Mouse (Mus musculus) MEL (cell line): ENCODE results near the gene Serinc2. TPM values are rescaled to one million over a fixed set of nuclear protein-coding genes. Genes with fewer than 3 reads are reported as not detected.

Experiments used
- DNase-seq: peaks from one replicate; pipeline ENCODE4 v3.0.0; 2011; ENCODE audit warnings: low read depth, low spot score
- H3K27ac ChIP-seq: 2 replicates; pipeline ENCODE4 v1.5.1; 2012; ENCODE audit warnings: low read depth, mild to moderate bottlenecking, control low read depth, low read length, moderate library complexity; ENCODE audit not compliant: control insufficient read depth
- H3K27me3 ChIP-seq, 2 experiments: fragments of 150-350 bp in 1 of 2; sonication (generic) in 1 of 2; 2 replicates each; pipeline ENCODE4 v1.6.1; 2012; ENCODE audit warnings: low read length in 2 of 2, mild to moderate bottlenecking in 2 of 2, improper control_type of control experiment in 1 of 2, moderate library complexity in 1 of 2; ENCODE audit not compliant: insufficient read depth in 2 of 2, control insufficient read depth in 1 of 2
- H3K36me3 ChIP-seq, 2 experiments: 2 replicates each; pipeline ENCODE4 v1.6.1; 2012 to 2014; ENCODE audit warnings: low read length in 2 of 2, improper control_type of control experiment in 1 of 2, inconsistent platforms in 1 of 2, mild to moderate bottlenecking in 1 of 2; ENCODE audit not compliant: insufficient read depth in 2 of 2, control insufficient read depth in 1 of 2
- H3K4me1 ChIP-seq, 2 experiments: fragments of 150-350 bp in 1 of 2; sonication (generic) in 1 of 2; 2 replicates each; pipeline ENCODE4 v1.6.1; 2012; ENCODE audit warnings: low read length in 2 of 2, improper control_type of control experiment in 1 of 2, mild to moderate bottlenecking in 1 of 2; ENCODE audit not compliant: insufficient read depth in 2 of 2, control insufficient read depth in 1 of 2
- H3K4me3 ChIP-seq, 2 experiments: fragments of 150-350 bp in 1 of 2; sonication (generic) in 1 of 2; 2 replicates each; pipeline ENCODE4 v1.5.1; 2012; ENCODE audit warnings: low read depth in 2 of 2, low read length in 2 of 2, mild to moderate bottlenecking in 2 of 2, moderate library complexity in 2 of 2, control low read depth in 1 of 2, improper control_type of control experiment in 1 of 2; ENCODE audit not compliant: control insufficient read depth in 1 of 2, insufficient read depth in 1 of 2
- H3K79me2 ChIP-seq: 2 replicates; pipeline ENCODE4 v1.6.1; 2012; ENCODE audit warnings: mild to moderate bottlenecking, low read length, moderate library complexity; ENCODE audit not compliant: control insufficient read depth, poor library complexity, insufficient read depth
- H3K9ac ChIP-seq: 2 replicates; pipeline ENCODE4 v1.6.1; 2012; ENCODE audit warnings: low read depth, mild to moderate bottlenecking, control low read depth, low read length, moderate library complexity; ENCODE audit not compliant: control insufficient read depth, poor library complexity, severe bottlenecking
- H3K9me3 ChIP-seq: fragments of 150-350 bp; sonication (generic); replicated peaks from 2 replicates; pipeline ENCODE4 v1.6.1; 2012; ENCODE audit warnings: mild to moderate bottlenecking, low read length, improper control_type of control experiment, moderate library complexity; ENCODE audit not compliant: insufficient read depth
- CHD1 ChIP-seq: IDR thresholded peaks from 2 replicates; pipeline ENCODE4 v1.6.1; 2012; ENCODE audit warnings: low read depth, mild to moderate bottlenecking, inconsistent platforms, low read length, improper control_type of control experiment
- CHD2 ChIP-seq: IDR thresholded peaks from 2 replicates; pipeline ENCODE4 v1.6.1; 2011; ENCODE audit warnings: low read length, improper control_type of control experiment
- CTCF ChIP-seq, 3 experiments: IDR thresholded peaks in 2 of 3; conservative IDR thresholded peaks in 1 of 3; 2 replicates each; pipeline ENCODE4 v1.5.1; 2011 to 2012; ENCODE audit warnings: low read length in 3 of 3, low read depth in 2 of 3, mild to moderate bottlenecking in 2 of 3, improper control_type of control experiment in 1 of 3, inconsistent platforms in 1 of 3, mixed read lengths in 1 of 3, moderate library complexity in 1 of 3; ENCODE audit not compliant: control insufficient read depth in 1 of 3, insufficient read depth in 1 of 3, poor library complexity in 1 of 3, severe bottlenecking in 1 of 3
- E2F4 ChIP-seq: IDR thresholded peaks from 2 replicates; pipeline ENCODE4 v1.6.1; 2011; ENCODE audit warnings: low read depth, low read length, improper control_type of control experiment, borderline replicate concordance
- ELF1 ChIP-seq: IDR thresholded peaks from 2 replicates; pipeline ENCODE4 v1.6.1; 2014; ENCODE audit warnings: low read depth, mild to moderate bottlenecking, inconsistent platforms, low read length, improper control_type of control experiment, moderate library complexity
- GABPA ChIP-seq: IDR thresholded peaks from 2 replicates; pipeline ENCODE4 v1.6.1; 2012; ENCODE audit warnings: low read depth, mild to moderate bottlenecking, inconsistent platforms, low read length, improper control_type of control experiment, moderate library complexity
- HCFC1 ChIP-seq: IDR thresholded peaks from 2 replicates; pipeline ENCODE4 v1.6.1; 2012; ENCODE audit warnings: low read depth, mild to moderate bottlenecking, inconsistent platforms, low read length, improper control_type of control experiment, moderate library complexity
- JUND ChIP-seq: IDR thresholded peaks from 2 replicates; pipeline ENCODE4 v1.6.1; 2011; ENCODE audit warnings: low read depth, mild to moderate bottlenecking, improper control_type of control experiment, low read length
- MAX ChIP-seq: IDR thresholded peaks from 2 replicates; pipeline ENCODE4 v1.6.1; 2011; ENCODE audit warnings: low read length, improper control_type of control experiment
- MEF2A ChIP-seq: IDR thresholded peaks from 2 replicates; pipeline ENCODE4 v1.6.1; 2014; ENCODE audit warnings: low read depth, mild to moderate bottlenecking, inconsistent platforms, low read length, improper control_type of control experiment; ENCODE audit not compliant: poor library complexity, insufficient replicate concordance, severe bottlenecking; ENCODE audit errors: extremely low read depth
- MXI1 ChIP-seq: IDR thresholded peaks from 2 replicates; pipeline ENCODE4 v1.6.1; 2011; ENCODE audit warnings: mild to moderate bottlenecking, low read depth, low read length, improper control_type of control experiment
- MYB ChIP-seq: IDR thresholded peaks from 2 replicates; pipeline ENCODE4 v1.6.1; 2011; ENCODE audit warnings: mild to moderate bottlenecking, low read depth, low read length, improper control_type of control experiment
- MYC ChIP-seq: IDR thresholded peaks from 2 replicates; pipeline ENCODE4 v1.6.1; 2011; ENCODE audit warnings: low read depth, mild to moderate bottlenecking, low read length, improper control_type of control experiment, moderate library complexity
- NELFE ChIP-seq: IDR thresholded peaks from 2 replicates; pipeline ENCODE4 v1.6.1; 2011; ENCODE audit warnings: low read depth, low read length, improper control_type of control experiment
- NRF1 ChIP-seq: IDR thresholded peaks from 2 replicates; pipeline ENCODE4 v1.6.1; 2014; ENCODE audit warnings: low read depth, mild to moderate bottlenecking, inconsistent platforms, low read length, improper control_type of control experiment, moderate library complexity; ENCODE audit not compliant: poor library complexity, insufficient read depth, severe bottlenecking
- POLR2A ChIP-seq, 2 experiments: IDR thresholded peaks; 2 replicates each; pipeline ENCODE4 v1.6.1; 2011 to 2012; ENCODE audit warnings: low read length in 2 of 2, mild to moderate bottlenecking in 2 of 2, control low read depth in 1 of 2, improper control_type of control experiment in 1 of 2, low read depth in 1 of 2, moderate library complexity in 1 of 2; ENCODE audit not compliant: control insufficient read depth in 1 of 2, insufficient read depth in 1 of 2, poor library complexity in 1 of 2
- POLR2AphosphoS2 ChIP-seq: IDR thresholded peaks from 2 replicates; pipeline ENCODE4 v1.6.1; 2011; ENCODE audit warnings: low read length, improper control_type of control experiment
- POLR2AphosphoS5 ChIP-seq: IDR thresholded peaks from 2 replicates; pipeline ENCODE4 v1.6.1; 2012; ENCODE audit warnings: low read depth, borderline replicate concordance, mild to moderate bottlenecking, inconsistent platforms, low read length, moderate library complexity, mixed read lengths
- RAD21 ChIP-seq: IDR thresholded peaks from 2 replicates; pipeline ENCODE4 v1.6.1; 2011; ENCODE audit warnings: mild to moderate bottlenecking, low read depth, low read length, improper control_type of control experiment
- SIN3A ChIP-seq: IDR thresholded peaks from 2 replicates; pipeline ENCODE4 v1.6.1; 2012; ENCODE audit warnings: low read length, improper control_type of control experiment, inconsistent platforms
- SMC3 ChIP-seq: IDR thresholded peaks from 2 replicates; pipeline ENCODE4 v1.6.1; 2011; ENCODE audit warnings: low read depth, low read length, improper control_type of control experiment
- TAL1 ChIP-seq: IDR thresholded peaks from 2 replicates; pipeline ENCODE4 v1.6.1; 2012; ENCODE audit warnings: mild to moderate bottlenecking, inconsistent platforms, low read length, moderate library complexity, mixed read lengths
- TCF12 ChIP-seq: IDR thresholded peaks from 2 replicates; pipeline ENCODE4 v1.6.1; 2014; ENCODE audit warnings: low read depth, mild to moderate bottlenecking, inconsistent platforms, low read length, improper control_type of control experiment, moderate library complexity
- USF1 ChIP-seq: IDR thresholded peaks from 2 replicates; pipeline ENCODE4 v1.6.1; 2014; ENCODE audit warnings: low read depth, mild to moderate bottlenecking, inconsistent platforms, low read length, improper control_type of control experiment, moderate library complexity
- ZC3H11A ChIP-seq: IDR thresholded peaks from 2 replicates; pipeline ENCODE4 v1.6.1; 2012; ENCODE audit warnings: low read depth, mild to moderate bottlenecking, inconsistent platforms, low read length, improper control_type of control experiment
- ZKSCAN1 ChIP-seq: IDR thresholded peaks from 2 replicates; pipeline ENCODE4 v1.6.1; 2012; ENCODE audit warnings: low read depth, mild to moderate bottlenecking, inconsistent platforms, low read length, improper control_type of control experiment, moderate library complexity
- polyA plus RNA-seq, 2 experiments: library from polyadenylated mRNA; stranded (reverse) in 1 of 2; unstranded in 1 of 2; fragments of >175 nt in 1 of 2; fragments of >200 nt in 1 of 2; gene quantifications; 2 replicates each; pipeline versions ENCODE4 v1.2.1 to v1.2.4; 2012; ENCODE audit warnings: low replicate concordance in 2 of 2, low read depth in 1 of 2; ENCODE audit not compliant: insufficient read length in 2 of 2, insufficient read depth in 1 of 2, missing spikeins in 1 of 2
- total RNA-seq: library from RNA; depleted of rRNA; stranded (reverse); fragments of 300-350 nt; gene quantifications from 2 replicates; pipeline ENCODE4 v1.2.3, GENCODE M21; 2012

Gene Serinc2
- total and polyA plus RNA-seq, 3 experiments: 0.21 TPM; not detected in 2

DNA sequence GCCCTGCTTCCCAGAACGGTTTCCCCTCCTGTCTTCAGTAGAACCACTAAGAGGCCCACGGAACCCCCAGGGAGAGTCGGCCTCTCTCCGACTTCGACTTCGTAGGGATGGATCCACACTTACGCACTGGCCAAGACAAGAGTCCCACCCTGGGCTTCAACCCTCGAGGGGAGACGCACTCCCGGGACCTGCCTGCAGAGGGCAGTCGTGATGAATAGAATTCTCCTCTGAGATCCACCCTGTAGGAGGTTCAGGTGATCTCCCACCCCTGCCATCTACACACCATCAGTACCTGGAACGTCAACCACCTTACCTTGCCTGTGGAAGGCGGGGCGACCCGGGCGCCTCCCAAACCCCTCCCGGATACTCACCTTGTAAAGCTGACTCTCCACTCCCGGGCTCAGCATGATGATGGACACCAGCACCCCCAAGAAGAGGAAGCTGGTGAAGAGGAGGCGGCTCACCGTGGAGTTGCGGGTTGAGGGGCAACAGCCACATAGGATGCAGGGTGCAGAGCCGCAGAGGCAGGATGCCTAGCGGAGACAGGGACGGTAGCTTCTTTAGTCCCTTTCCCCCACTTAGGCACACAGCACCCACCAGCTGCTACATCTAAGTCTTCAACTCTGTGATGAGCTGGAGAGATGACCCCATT, 14.2 kb downstream of the Serinc2 start:
- no peaks in the 10 kb centered on the region for H3K27me3 ChIP-seq

DNA sequence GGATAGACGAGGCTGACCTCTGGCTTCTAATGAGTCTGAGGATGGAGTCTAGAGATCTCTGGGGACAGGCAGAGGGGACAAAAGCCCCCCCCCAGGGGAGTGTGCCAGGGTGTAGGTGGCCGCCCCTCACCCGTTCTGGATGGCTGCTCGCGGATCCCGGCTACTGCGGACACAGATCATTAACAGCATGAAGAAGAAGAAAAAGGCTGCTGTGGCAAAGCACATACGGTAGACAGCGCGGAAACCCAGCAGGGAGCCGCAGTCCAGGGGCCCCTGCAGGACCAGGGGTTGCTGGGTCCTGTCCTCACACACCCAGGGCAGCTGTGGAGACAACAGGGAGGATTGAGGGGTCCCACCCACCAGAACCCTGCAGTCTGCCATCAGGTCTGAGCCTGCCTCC, 14.9 kb downstream of the Serinc2 start:
- H3K79me2 ChIP-seq: no peaks in the 10 kb centered on the region
- no peaks in the 10 kb centered on the region for H3K27me3 ChIP-seq
- H3K4me3 ChIP-seq: no peak overlapping the region
- no peaks in the 10 kb centered on the region for H3K9me3 ChIP-seq
- no peaks in the 10 kb centered on the region for H3K36me3 ChIP-seq
- no peak overlapping the region for H3K9ac ChIP-seq
- DNase-seq: no peak
- TF ChIP-seq MXI1 (no peak), POLR2AphosphoS5 (no peak), MYC (no peak), NRF1 (no peak), JUND (no peak), MAX (no peak), CHD1 (no peak), SIN3A (no peak), RAD21 (no peak), ELF1 (no peak), NELFE (no peak), MEF2A (no peak), TAL1 (no peak), HCFC1 (no peak), CHD2 (no peak), CTCF (IDR thresholded peaks at IDR 0.05 in 2 of 3, conservative IDR thresholded peaks at IDR 0.05 in 1 of 3; ENCODE audit: control insufficient read depth in 1 of 3, insufficient read depth in 1 of 3, low read depth in 2 of 3, low read length in 3 of 3, poor library complexity in 1 of 3, severe bottlenecking in 1 of 3) (no peak), SMC3 (no peak), MYB (no peak), POLR2A (IDR thresholded peaks at IDR 0.05; ENCODE audit: control insufficient read depth in 1 of 2, insufficient read depth in 1 of 2, low read depth in 1 of 2, low read length in 2 of 2, poor library complexity in 1 of 2) (no peak)
- TF ChIP-seq, all 39 proteins: peak for 0
- peaks cover 0 to 7% of the 10 kb centered on the region in 2 experiments; a peak in 2 of 4 replicates for H3K4me1 ChIP-seq
- no peak overlapping the region for H3K27ac ChIP-seq

More for the DNA sequence above, 14.2 kb downstream of the Serinc2 start:
- no peaks in the 10 kb centered on the region for H3K79me2 ChIP-seq
- TF ChIP-seq E2F4 (no peak), HCFC1 (no peak), TCF12 (no peak), CTCF (IDR thresholded peaks at IDR 0.05 in 2 of 3, conservative IDR thresholded peaks at IDR 0.05 in 1 of 3; ENCODE audit: control insufficient read depth in 1 of 3, insufficient read depth in 1 of 3, low read depth in 2 of 3, low read length in 3 of 3, poor library complexity in 1 of 3, severe bottlenecking in 1 of 3) (peak; percentile 77 to 83 (median 83)), ZC3H11A (0 out of 2 replicates have a peak, but pooled peaks have one; percentile 4), POLR2AphosphoS2 (no peak), RAD21 (peak; percentile 40), MEF2A (no peak), CHD2 (no peak), GABPA (no peak), USF1 (no peak), SMC3 (peak; percentile 64), ZKSCAN1 (no peak), POLR2A (IDR thresholded peaks at IDR 0.05; ENCODE audit: control insufficient read depth in 1 of 2, insufficient read depth in 1 of 2, low read depth in 1 of 2, low read length in 2 of 2, poor library complexity in 1 of 2) (no peak), MAX (no peak)
- H3K9me3 ChIP-seq: no peaks in the 10 kb centered on the region
- peak; percentile 69 for DNase-seq
- H3K9ac ChIP-seq: no peak overlapping the region
- H3K4me3 ChIP-seq: no peak overlapping the region
- H3K36me3 ChIP-seq: no peaks in the 10 kb centered on the region
- H3K4me1 ChIP-seq: peaks cover 0 to 7% of the 10 kb centered on the region in 2 experiments; a peak in 2 of 4 replicates
- no peak overlapping the region for H3K27ac ChIP-seq
